Mouse (Mus musculus): ENCODE data around the gene Dpp6. TPM values are rescaled to one million over a fixed set of nuclear protein-coding genes. Genes with fewer than 3 reads are reported as not detected.

The Dpp6 gene
- polyA plus RNA-seq, 1 experiment from 2014 or later, result 1.0 TPM

GRCm38 (mm10) chr5:27316674-27317073 is 499.7 kb downstream of the Dpp6 start:
- 12% methylated on average over 1 of the region's 1 CpGs for WGBS

GRCm38 (mm10) chr5:27317264-27317663 is 500.3 kb downstream of the Dpp6 start:
- no peak overlapping the region for H3K9ac ChIP-seq (ENCODE audit: low read length)
- H3K4me3 ChIP-seq (ENCODE audit: low read depth, low read length), result no peak overlapping the region
- H3K4me2 ChIP-seq (replicated peaks; ENCODE audit: low read depth), result no peak overlapping the region
- H3K4me1 ChIP-seq (replicated peaks; ENCODE audit: control insufficient read depth, insufficient read depth), result no peaks in the 10 kb centered on the region
- H3K27me3 ChIP-seq (ENCODE audit: control insufficient read depth, insufficient read depth, low read length), result no peaks in the 10 kb centered on the region
- TF ChIP-seq EP300 (optimal IDR thresholded peaks at IDR 0.05) (no peak), CTCF (IDR thresholded peaks at IDR 0.05; ENCODE audit: low read depth) (no peak)
- no peaks in the 10 kb centered on the region for H3K9me3 ChIP-seq (ENCODE audit: control insufficient read depth, low read length)
- H3K27ac ChIP-seq (replicated peaks), result no peak overlapping the region
- no peaks in the 10 kb centered on the region for H3K36me3 ChIP-seq (ENCODE audit: control insufficient read depth, insufficient read depth, low read length)
- ATAC-seq (ENCODE audit: low FRiP score, low TSS enrichment) (no peak), DNase-seq (ENCODE audit: low spot score) (no peak)

More at GRCm38 (mm10) chr5:27316674-27317073, 499.7 kb downstream of the Dpp6 start:
- Histone ChIP-seq H3K4me2 (replicated peaks; ENCODE audit: low read depth) (no peak overlapping the region), H3K4me1 (replicated peaks; ENCODE audit: control insufficient read depth, insufficient read depth) (no peaks in the 10 kb centered on the region), H3K9me3 (ENCODE audit: control insufficient read depth, low read length) (no peaks in the 10 kb centered on the region), H3K27ac (replicated peaks) (no peak overlapping the region), H3K27me3 (ENCODE audit: control insufficient read depth, insufficient read depth, low read length) (no peaks in the 10 kb centered on the region), H3K9ac (ENCODE audit: low read length) (no peak overlapping the region), H3K36me3 (ENCODE audit: control insufficient read depth, insufficient read depth, low read length) (no peaks in the 10 kb centered on the region), H3K4me3 (ENCODE audit: low read depth, low read length) (no peak overlapping the region)
- no peak for ATAC-seq (ENCODE audit: low FRiP score, low TSS enrichment)
- DNase-seq (ENCODE audit: low spot score), result no peak
- TF ChIP-seq CTCF (IDR thresholded peaks at IDR 0.05; ENCODE audit: low read depth), result no peak
- no peak for TF ChIP-seq EP300 (optimal IDR thresholded peaks at IDR 0.05)

- WGBS, result 67% methylated on average over 1 of the region's 1 CpGs
- Histone ChIP-seq H3K27ac (replicated peaks) (no peak overlapping the region), H3K4me1 (replicated peaks; ENCODE audit: control insufficient read depth, insufficient read depth) (no peaks in the 10 kb centered on the region), H3K9ac (ENCODE audit: low read length) (no peak overlapping the region), H3K4me2 (replicated peaks; ENCODE audit: low read depth) (no peak overlapping the region), H3K27me3 (ENCODE audit: control insufficient read depth, insufficient read depth, low read length) (no peaks in the 10 kb centered on the region), H3K4me3 (ENCODE audit: low read depth, low read length) (no peak overlapping the region), H3K36me3 (ENCODE audit: control insufficient read depth, insufficient read depth, low read length) (no peaks in the 10 kb centered on the region), H3K9me3 (ENCODE audit: control insufficient read depth, low read length) (no peaks in the 10 kb centered on the region)
- ATAC-seq (ENCODE audit: low FRiP score, low TSS enrichment) (no peak), DNase-seq (ENCODE audit: low spot score) (no peak)
- TF ChIP-seq EP300 (optimal IDR thresholded peaks at IDR 0.05) (no peak), CTCF (IDR thresholded peaks at IDR 0.05; ENCODE audit: low read depth) (no peak)
These were observed 500.8 kb downstream of the Dpp6 start for GRCm38 (mm10) chr5:27317832-27318231.

- no peak overlapping the region for H3K4me2 ChIP-seq (replicated peaks; ENCODE audit: low read depth)
- no peaks in the 10 kb centered on the region for H3K27me3 ChIP-seq (ENCODE audit: control insufficient read depth, insufficient read depth, low read length)
- DNase-seq (ENCODE audit: low spot score), result no peak
- WGBS, result 73% methylated on average over 4 of the region's 4 CpGs
- no peak overlapping the region for H3K27ac ChIP-seq (replicated peaks)
- H3K36me3 ChIP-seq (ENCODE audit: control insufficient read depth, insufficient read depth, low read length), result no peaks in the 10 kb centered on the region
- no peak overlapping the region for H3K4me3 ChIP-seq (ENCODE audit: low read depth, low read length)
- H3K9me3 ChIP-seq (ENCODE audit: control insufficient read depth, low read length), result no peaks in the 10 kb centered on the region
- ATAC-seq (ENCODE audit: low FRiP score, low TSS enrichment), result no peak
- H3K9ac ChIP-seq (ENCODE audit: low read length), result no peak overlapping the region
- TF ChIP-seq EP300 (optimal IDR thresholded peaks at IDR 0.05), result no peak
- no peak for TF ChIP-seq CTCF (IDR thresholded peaks at IDR 0.05; ENCODE audit: low read depth)
- no peaks in the 10 kb centered on the region for H3K4me1 ChIP-seq (replicated peaks; ENCODE audit: control insufficient read depth, insufficient read depth)
These were observed 502.7 kb downstream of the Dpp6 start for GRCm38 (mm10) chr5:27319731-27320130.

GRCm38 (mm10) chr5:27322895-27323792 is 506.1 kb downstream of the Dpp6 start:
- DNase-seq (ENCODE audit: low spot score) (no peak), ATAC-seq (ENCODE audit: low FRiP score, low TSS enrichment) (no peak)
- Histone ChIP-seq H3K9ac (ENCODE audit: low read length) (no peak overlapping the region), H3K36me3 (ENCODE audit: control insufficient read depth, insufficient read depth, low read length) (no peaks in the 10 kb centered on the region), H3K27ac (replicated peaks) (no peak overlapping the region), H3K4me1 (replicated peaks; ENCODE audit: control insufficient read depth, insufficient read depth) (no peaks in the 10 kb centered on the region), H3K9me3 (ENCODE audit: control insufficient read depth, low read length) (no peaks in the 10 kb centered on the region), H3K4me2 (replicated peaks; ENCODE audit: low read depth) (no peak overlapping the region), H3K27me3 (ENCODE audit: control insufficient read depth, insufficient read depth, low read length) (no peaks in the 10 kb centered on the region), H3K4me3 (ENCODE audit: low read depth, low read length) (no peak overlapping the region)
- no peak for TF ChIP-seq EP300 (optimal IDR thresholded peaks at IDR 0.05)
- TF ChIP-seq CTCF (IDR thresholded peaks at IDR 0.05; ENCODE audit: low read depth), result no peak
- WGBS, result 72% methylated on average over 3 of the region's 3 CpGs

GRCm38 (mm10) chr5:27324346-27324928 is 507.4 kb downstream of the Dpp6 start:
- H3K4me2 ChIP-seq (replicated peaks; ENCODE audit: low read depth), result no peak overlapping the region
- H3K9ac ChIP-seq (ENCODE audit: low read length), result no peak overlapping the region
- no peak for DNase-seq (ENCODE audit: low spot score)
- 42% methylated on average over 3 of the region's 3 CpGs for WGBS
- no peaks in the 10 kb centered on the region for H3K9me3 ChIP-seq (ENCODE audit: control insufficient read depth, low read length)
- no peaks in the 10 kb centered on the region for H3K27me3 ChIP-seq (ENCODE audit: control insufficient read depth, insufficient read depth, low read length)
- no peak overlapping the region for H3K27ac ChIP-seq (replicated peaks)
- no peaks in the 10 kb centered on the region for H3K36me3 ChIP-seq (ENCODE audit: control insufficient read depth, insufficient read depth, low read length)
- no peak for ATAC-seq (ENCODE audit: low FRiP score, low TSS enrichment)
- H3K4me1 ChIP-seq (replicated peaks; ENCODE audit: control insufficient read depth, insufficient read depth), result no peaks in the 10 kb centered on the region
- TF ChIP-seq EP300 (optimal IDR thresholded peaks at IDR 0.05) (no peak), CTCF (IDR thresholded peaks at IDR 0.05; ENCODE audit: low read depth) (no peak)
- H3K4me3 ChIP-seq (ENCODE audit: low read depth, low read length), result no peak overlapping the region
